Mouse (Mus musculus) left cerebral cortex, postnatal 36 days (tissue): ENCODE data around the gene Dmrt3. TPM values are rescaled to one million over a fixed set of nuclear protein-coding genes. Genes with fewer than 3 reads are reported as not detected.

Experiments
- DNase-seq, 2 experiments: peaks; one replicate each; pipeline ENCODE4 v3.0.0; 2021 to 2022; ENCODE audit warnings: low spot score in 2 of 2, mixed read lengths in 1 of 2
- intact Hi-C: fragments of 180-260 bp; cut with DNase I; formaldehyde crosslinking; loops from one replicate; pipeline ENCODE4 v1.15.1; 2025
- total RNA-seq, 2 experiments: library from RNA; stranded (reverse); gene quantifications; 2 replicates each; pipeline ENCODE4 v1.2.3; 2021

The Dmrt3 gene
- total RNA-seq, 2 experiments from 2014 or later: not detected

GRCm38 (mm10) chr19:25670571-25671285, 60.6 kb downstream of the Dmrt3 start:
- intact Hi-C loops: loop anchor here (5.0 kb wide), 1 partner anchor 768 kb away; the partner anchor contains the start of gene Foxd4

GRCm38 (mm10) chr19:25671681-25672080, 61.6 kb downstream of the Dmrt3 start:
- intact Hi-C loops: loop anchor here (2.0 to 5.0 kb wide), 2 partner anchors 61 to 769 kb away; partner anchors contain the start of genes Dmrt3 and Foxd4
- DNase-seq: no peak

More at GRCm38 (mm10) chr19:25670571-25671285, 60.6 kb downstream of the Dmrt3 start:
- DNase-seq: no peak

- intact Hi-C loops: loop anchor here (2.0 to 5.0 kb wide), 2 partner anchors 62 to 770 kb away; partner anchors contain the start of genes Dmrt3 and Foxd4
- DNase-seq: peak; percentile 27 to 33
These were observed 62.2 kb downstream of the Dmrt3 start, which contains the start of gene Dmrt2 for GRCm38 (mm10) chr19:25672101-25672950. Gene Dmrt2 (plus strand): TSS chr19:25672411.

Other genes starting within 250 kb of the Dmrt3 start
- not detected for gene Dmrt1, start 104.7 kb upstream of the Dmrt3 start, total RNA-seq
- 1 to 10 TPM; 1.7 to 1.9 TPM for gene Dmrt2, start 62.1 kb downstream of the Dmrt3 start, total RNA-seq